Mouse (Mus musculus) stomach, embryonic 16.5 days (tissue): ENCODE data around the gene Mat2b. TPM values are rescaled to one million over a fixed set of nuclear protein-coding genes. Genes with fewer than 3 reads are reported as not detected.

Source experiments
- ATAC-seq: fragments of 200-750 bp; cut with Nextera tagmentation; 2 replicates; pipeline ENCODE4 v1.8.0; 2017; ENCODE audit warnings: moderate number of reproducible peaks, moderate TSS enrichment; ENCODE audit not compliant: insufficient read depth, low FRiP score
- H3K27ac ChIP-seq: fragments of 300-500 bp; sonication (generic); 2 replicates; pipeline ENCODE4 v1.5.1; 2014; ENCODE audit warnings: low read length
- H3K27me3 ChIP-seq: fragments of 300-500 bp; sonication (generic); 2 replicates; pipeline ENCODE4 v1.6.1; 2014; ENCODE audit warnings: low read length, control low read depth, mixed read lengths; ENCODE audit not compliant: control insufficient read depth, insufficient read depth
- H3K36me3 ChIP-seq: fragments of 300-500 bp; sonication (generic); 2 replicates; pipeline ENCODE4 v1.6.1; 2014; ENCODE audit warnings: low read length; ENCODE audit not compliant: control insufficient read depth, insufficient read depth
- H3K4me1 ChIP-seq: fragments of 300-500 bp; sonication (generic); 2 replicates; pipeline ENCODE4 v1.6.1; 2014; ENCODE audit warnings: low read length, control low read depth, mixed read lengths; ENCODE audit not compliant: control insufficient read depth, insufficient read depth
- H3K4me2 ChIP-seq: fragments of 300-500 bp; sonication (generic); 2 replicates; pipeline ENCODE4 v1.6.1; 2014; ENCODE audit warnings: low read depth, low read length, mixed read lengths
- H3K4me3 ChIP-seq: fragments of 300-500 bp; sonication (generic); replicated peaks from 2 replicates; pipeline ENCODE4 v1.5.1; 2014; ENCODE audit warnings: mild to moderate bottlenecking, low read length
- H3K9ac ChIP-seq: fragments of 300-500 bp; sonication (generic); 2 replicates; pipeline ENCODE4 v1.6.1; 2014; ENCODE audit warnings: low read length
- H3K9me3 ChIP-seq: fragments of 300-500 bp; sonication (generic); replicated peaks from 2 replicates; pipeline ENCODE4 v1.6.1; 2016; ENCODE audit warnings: low read length, control low read depth; ENCODE audit not compliant: control insufficient read depth
- WGBS: fragments of 180-500 bp; shearing (Covaris S2); extraction: QIAGEN DNeasy Blood & Tissue Kit; methylation state at CpG from one replicate; pipeline ENCODE4 v1.1.7; 2014; 5-methylcytosine and 5-hydroxymethylcytosine counted together
- polyA plus RNA-seq: library from polyadenylated mRNA; unstranded; fragments of >200 nt; fragmentation: Nextera tagmentation; extraction: Ambion mirVana; gene quantifications from 2 replicates; pipeline ENCODE4 v1.2.1, GENCODE M21; 2015

Gene Mat2b
- polyA plus RNA-seq, 1 experiment from 2014 or later = 94.3 TPM

- 80% methylated on average over 3 of the region's 3 CpGs for WGBS
- Histone ChIP-seq H3K9me3 (no peaks in the 10 kb centered on the region; the same call in 1 of the 2 replicates), H3K27ac (no peak overlapping the region), H3K4me2 (no peak overlapping the region), H3K27me3 (no peaks in the 10 kb centered on the region), H3K4me3 (no peak overlapping the region), H3K36me3 (peaks cover 45% of the 10 kb centered on the region), H3K9ac (no peak overlapping the region), H3K4me1 (no peaks in the 10 kb centered on the region)
- ATAC-seq = no peak
Observed at GRCm38 (mm10) chr11:40682456-40682855, 12.5 kb downstream of the Mat2b start.

DNA sequence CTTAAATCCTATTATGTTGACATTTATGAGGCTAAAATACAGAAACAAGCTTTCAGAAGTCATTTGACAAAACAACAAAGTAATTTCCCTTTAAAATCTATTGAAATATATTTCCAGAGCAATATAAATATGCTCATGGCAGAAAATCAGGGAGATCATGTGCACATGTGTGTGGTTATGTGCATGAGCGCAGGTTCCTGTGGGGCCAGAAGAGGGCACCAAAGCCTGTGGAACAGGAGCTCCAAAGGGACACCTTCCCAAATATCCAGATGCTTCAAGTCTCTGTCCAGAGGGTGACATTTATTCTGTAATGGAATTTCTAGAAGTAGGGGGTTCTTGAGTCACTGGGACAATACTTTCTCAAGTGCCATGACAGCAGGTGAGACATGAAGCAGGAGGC is 17.8 kb downstream of the Mat2b start:
- H3K27me3 ChIP-seq = no peaks in the 10 kb centered on the region
- H3K9ac ChIP-seq = no peak overlapping the region
- peaks cover 4% of the 10 kb centered on the region; the same call in 1 of the 2 replicates for H3K9me3 ChIP-seq
- no peak overlapping the region for H3K4me3 ChIP-seq
- no peak overlapping the region for H3K4me2 ChIP-seq
- H3K4me1 ChIP-seq = no peaks in the 10 kb centered on the region
- ATAC-seq = no peak
- H3K27ac ChIP-seq = no peak overlapping the region
- peaks cover 39% of the 10 kb centered on the region for H3K36me3 ChIP-seq
- WGBS = 96% methylated on average over 1 of the region's 1 CpGs

DNA sequence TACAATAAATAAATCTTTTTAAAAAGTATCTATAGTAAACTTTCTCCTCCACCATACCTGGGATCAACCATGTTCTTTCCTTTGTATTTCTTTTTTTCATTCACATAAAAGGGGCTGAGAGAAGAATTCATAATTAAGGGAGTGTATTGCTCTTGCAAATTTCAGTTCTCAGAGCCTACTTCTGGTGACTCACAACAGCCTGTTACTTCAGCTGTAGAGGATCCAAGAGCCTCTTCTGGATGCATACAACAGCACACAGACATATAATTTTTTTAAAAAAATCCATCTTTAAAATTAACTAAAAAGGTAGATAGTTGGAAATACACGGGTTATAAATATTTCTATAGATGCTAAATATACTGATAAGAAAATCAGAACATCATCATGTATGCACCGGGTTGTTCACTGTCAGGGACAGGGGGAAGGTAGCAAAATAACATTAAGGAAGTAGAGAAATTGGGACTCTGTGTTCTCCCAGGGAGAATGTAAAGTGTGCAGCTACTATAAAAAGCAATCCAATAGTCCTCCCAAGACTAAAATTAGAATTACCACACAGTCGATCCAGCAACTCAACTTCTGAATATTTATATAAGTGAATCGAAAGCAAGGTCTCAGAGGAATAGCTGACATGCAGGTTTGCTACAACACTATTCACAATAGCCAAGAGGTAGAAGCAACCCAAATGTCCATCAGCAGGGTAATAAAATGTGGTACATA is 19.8 kb downstream of the Mat2b start:
- Histone ChIP-seq H3K9ac (no peak overlapping the region), H3K36me3 (peaks cover 31% of the 10 kb centered on the region), H3K4me2 (no peak overlapping the region), H3K27ac (no peak overlapping the region), H3K9me3 (peaks cover 4% of the 10 kb centered on the region; the same call in 1 of the 2 replicates), H3K4me3 (no peak overlapping the region), H3K27me3 (no peaks in the 10 kb centered on the region), H3K4me1 (no peaks in the 10 kb centered on the region)
- ATAC-seq = no peak
- WGBS = 81% methylated on average over 4 of the region's 4 CpGs

- H3K9ac ChIP-seq = no peak overlapping the region
Observed at GRCm38 (mm10) chr11:40649726-40650445, 45.1 kb downstream of the Mat2b start.

DNA sequence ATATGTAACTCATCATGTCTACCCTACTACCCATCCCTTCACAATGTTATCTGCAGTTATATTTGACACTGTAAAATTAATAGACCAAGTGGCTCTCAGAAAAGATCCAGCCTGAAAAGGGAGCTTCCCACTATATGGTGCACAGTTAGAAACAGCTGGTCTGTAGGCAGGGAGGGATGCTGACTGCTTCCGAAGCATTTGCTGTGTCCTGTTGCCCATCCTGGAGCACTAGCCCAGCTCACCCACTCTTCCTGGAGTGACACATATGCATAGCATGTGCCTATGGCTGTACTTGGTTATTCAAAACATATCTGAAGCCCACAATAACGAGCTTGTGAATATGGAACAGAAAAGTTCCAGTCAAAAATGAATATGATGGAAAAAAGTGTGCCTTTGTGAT is 47.8 kb downstream of the Mat2b start:
- Histone ChIP-seq H3K4me1 (no peaks in the 10 kb centered on the region), H3K4me2 (no peak overlapping the region), H3K9ac (no peak overlapping the region), H3K27me3 (no peaks in the 10 kb centered on the region), H3K9me3 (no peaks in the 10 kb centered on the region), H3K4me3 (no peak overlapping the region), H3K27ac (no peak overlapping the region), H3K36me3 (no peaks in the 10 kb centered on the region)
- 72% methylated on average over 2 of the region's 2 CpGs for WGBS
- ATAC-seq = no peak

More at GRCm38 (mm10) chr11:40649726-40650445, 45.1 kb downstream of the Mat2b start:
- Histone ChIP-seq H3K27ac (no peak overlapping the region), H3K36me3 (no peaks in the 10 kb centered on the region), H3K4me1 (no peaks in the 10 kb centered on the region), H3K27me3 (no peaks in the 10 kb centered on the region), H3K4me2 (no peak overlapping the region), H3K9me3 (no peaks in the 10 kb centered on the region), H3K4me3 (no peak overlapping the region)
- ATAC-seq = no peak
- WGBS = 57% methylated on average over 8 of the region's 8 CpGs

Other genes with a start within 250 kb of the Mat2b start
- 38.4 and 41.1 TPM in 2 replicates for gene Hmmr, start 38.2 kb upstream of the Mat2b start, polyA plus RNA-seq
- gene Nudcd2, start 38.5 kb upstream of the Mat2b start, polyA plus RNA-seq = 121 and 129 TPM in 2 replicates
- gene Ccng1, start 60.1 kb upstream of the Mat2b start, polyA plus RNA-seq = 61.8 and 75.7 TPM in 2 replicates